Mouse (Mus musculus) G1E (cell line): ENCODE measurements around the gene Tapbp.

ENCODE experiments used
- CTCF ChIP-seq: IDR thresholded peaks from 2 replicates; pipeline ENCODE4 v1.5.1; 2012; ENCODE audit warnings: low read depth, low read length, inconsistent platforms, mixed read lengths
- GATA1 ChIP-seq: IDR thresholded peaks from 2 replicates; pipeline ENCODE4 v1.6.1; 2012; ENCODE audit warnings: borderline replicate concordance, low read length, inconsistent platforms, mixed read lengths
- POLR2AphosphoS5 ChIP-seq: IDR thresholded peaks from 2 replicates; pipeline ENCODE4 v1.6.1; 2012; ENCODE audit warnings: low read depth, low read length, inconsistent platforms; ENCODE audit not compliant: insufficient replicate concordance
- TAL1 ChIP-seq: conservative IDR thresholded peaks from 2 replicates; pipeline ENCODE4 v1.6.1; 2012; ENCODE audit warnings: low read depth, low read length, inconsistent platforms, mixed read lengths

GRCm38 (mm10) chr17:33962876-33963275 lies 47.2 kb downstream of the Tapbp start:
- TF ChIP-seq CTCF (no peak), POLR2AphosphoS5 (no peak), GATA1 (no peak), TAL1 (no peak)
